Mouse (Mus musculus): Measurements from ENCODE around the gene Pnmal1.

DNA sequence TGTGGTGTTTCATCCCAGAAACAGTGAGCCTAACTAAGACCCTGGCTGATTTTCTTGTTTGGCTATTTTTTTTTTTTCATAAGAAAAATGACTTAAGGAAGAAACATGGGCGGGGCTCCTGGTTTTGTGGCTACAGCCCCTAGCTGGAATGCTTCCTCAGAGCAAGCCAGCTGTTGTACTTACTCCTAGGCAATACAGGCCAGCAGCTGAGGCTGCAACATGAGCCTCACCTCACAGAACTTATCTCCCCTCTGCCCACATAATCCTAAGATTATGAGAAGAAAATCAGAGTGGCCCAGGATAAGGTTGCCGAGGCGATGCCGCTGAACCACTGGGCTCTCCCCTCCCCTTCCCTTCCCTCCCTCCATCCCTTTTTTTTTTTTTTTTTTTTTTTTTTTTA lies 3.8 kb upstream of the Pnmal1 start:
- TF ChIP-seq CTCF (IDR thresholded peaks at IDR 0.05; ENCODE audit: extremely low read depth, insufficient read length, insufficient replicate concordance, low read depth, low read length) (no peak), POLR2A (IDR thresholded peaks at IDR 0.05; ENCODE audit: low read depth, low read length) (no peak)

Measured in small intestine, adult 2 months (tissue).